Mouse (Mus musculus) large intestine, adult 2 months (tissue): ENCODE measurements around the gene Irf9. TPM values are rescaled to one million over a fixed set of nuclear protein-coding genes. Genes with fewer than 3 reads are reported as not detected.

Experiments
- DNase-seq: peaks from one replicate; pipeline ENCODE4 v3.0.0-alpha.2; 2012; ENCODE audit warnings: low read depth, low spot score
- WGBS: fragments of 180-500 bp; shearing (Covaris S2); methylation state at CpG from one replicate; pipeline ENCODE4 v1.1.7; 2018; 5-methylcytosine and 5-hydroxymethylcytosine counted together
- polyA plus RNA-seq: library from polyadenylated mRNA; depleted of rRNA; stranded (reverse); fragments of >200 nt; gene quantifications from 2 replicates; pipeline ENCODE4 v1.2.3, GENCODE M21; 2012

Gene Irf9
- polyA plus RNA-seq, 1 experiment = 38.5 TPM

DNA sequence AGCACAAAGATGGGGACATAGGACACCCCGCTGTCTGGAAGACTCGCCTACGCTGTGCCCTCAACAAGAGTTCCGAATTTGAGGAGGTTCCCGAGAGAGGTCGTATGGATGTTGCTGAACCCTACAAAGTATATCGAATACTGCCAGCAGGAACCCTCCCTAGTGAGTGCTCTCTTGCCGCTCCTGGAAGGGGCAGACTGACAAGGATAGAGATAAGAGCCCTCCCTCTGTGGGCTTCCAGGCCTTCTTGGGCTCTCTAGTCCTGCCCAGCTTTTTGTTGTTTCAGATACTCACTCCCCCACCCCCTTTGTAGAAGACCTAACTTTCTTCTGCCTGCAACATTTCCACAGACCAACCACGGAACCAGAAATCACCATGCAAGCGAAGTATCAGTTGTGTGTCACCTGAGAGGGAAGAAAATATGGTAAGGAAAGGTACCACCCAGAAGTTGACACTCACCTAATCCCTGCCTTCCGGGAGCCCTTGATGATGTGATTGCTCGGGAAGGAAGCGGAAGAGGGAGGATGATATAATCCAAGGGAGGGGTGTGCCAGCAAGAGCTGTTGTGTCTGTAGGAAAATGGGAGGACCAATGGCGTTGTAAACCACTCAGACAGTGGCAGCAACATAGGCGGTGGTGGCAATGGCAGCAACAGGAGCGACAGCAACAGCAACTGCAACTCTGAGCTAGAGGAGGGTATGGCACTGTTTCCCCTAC is 2.5 kb downstream of the Irf9 start:
- 86% methylated on average over 16 of the region's 16 CpGs for WGBS

DNA sequence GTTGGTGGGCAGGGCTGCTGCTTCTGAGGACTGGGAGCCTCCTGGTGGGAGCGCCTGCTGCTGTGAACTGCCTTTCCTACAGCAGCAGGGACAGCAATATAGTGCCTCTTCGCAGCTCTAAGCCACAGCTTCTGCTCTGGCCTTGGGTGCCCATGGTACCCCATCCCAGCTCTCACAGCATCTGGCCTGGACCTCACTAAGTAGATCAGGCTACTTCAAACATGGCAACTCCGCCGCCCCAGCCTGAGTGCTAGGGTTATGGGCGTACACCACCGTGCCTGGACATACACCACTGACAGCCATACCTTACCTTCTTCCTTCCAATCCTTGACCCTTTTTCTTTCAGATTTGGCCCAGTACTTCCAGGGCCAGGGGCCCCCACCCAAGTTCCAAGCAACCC is 5.0 kb downstream of the Irf9 start:
- 96% methylated on average over 6 of the region's 6 CpGs for WGBS
- DNase-seq = no peak

More for the DNA sequence above, 2.5 kb downstream of the Irf9 start:
- no peak for DNase-seq

- DNase-seq = no peak
- 42% methylated on average over 6 of the region's 6 CpGs for whole genome bisulfite sequencing
Measured at GRCm38 (mm10) chr14:55613346-55613745, 10.0 kb downstream of the Irf9 start.

DNA sequence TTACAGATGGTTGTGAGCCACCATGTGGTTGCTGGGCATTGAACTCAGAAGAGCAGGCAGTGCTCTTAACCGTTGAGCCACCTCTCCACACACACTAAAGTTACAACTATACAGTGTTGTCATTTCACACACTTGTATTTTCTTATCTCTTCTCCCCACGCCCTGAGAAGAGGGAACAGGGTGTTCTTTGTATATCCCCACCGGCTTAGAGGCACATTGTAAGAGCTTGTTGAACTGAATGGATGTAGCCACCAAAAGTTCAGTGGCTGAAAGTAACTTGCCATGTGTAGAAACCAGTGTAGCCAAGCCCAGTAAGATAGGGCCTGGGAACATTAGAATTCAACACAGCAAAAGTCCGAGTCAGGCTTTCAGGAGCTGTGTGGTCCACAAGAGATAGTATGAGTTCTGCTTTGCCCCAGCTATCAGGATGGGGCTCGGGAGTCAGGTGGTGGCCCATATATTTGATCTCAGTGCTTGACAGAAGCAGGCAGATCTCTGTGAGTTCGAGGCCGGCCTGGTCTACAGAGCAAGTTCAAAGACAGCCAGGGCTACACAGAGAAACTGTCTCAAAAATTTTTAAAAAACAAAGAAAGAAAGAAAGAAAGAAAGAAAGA is 11.3 kb downstream of the Irf9 start:
- no peak for DNase-seq
- 73% methylated on average over 7 of the region's 7 CpGs for WGBS

DNA sequence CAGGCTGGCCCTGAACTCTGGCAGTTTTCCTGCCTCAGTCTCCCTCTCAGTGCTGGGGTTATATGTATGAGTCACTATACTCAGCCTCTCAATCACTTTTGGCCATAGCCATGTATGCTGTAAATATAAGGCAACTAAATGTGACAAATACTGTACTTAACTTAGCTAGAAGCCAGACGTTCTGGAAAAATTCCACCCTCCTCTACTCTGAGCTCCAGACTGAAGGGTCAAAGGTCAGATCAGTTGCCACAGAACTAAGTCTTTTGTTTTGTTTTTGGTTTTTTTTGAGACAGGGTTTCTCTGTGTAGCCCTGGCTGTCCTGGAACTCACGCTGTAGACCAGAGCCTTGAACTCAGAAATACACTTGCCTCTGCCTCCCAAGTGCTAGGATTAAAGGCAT is 12.5 kb downstream of the Irf9 start:
- WGBS = 50% methylated on average over 2 of the region's 2 CpGs
- no peak for DNase-seq

DNA sequence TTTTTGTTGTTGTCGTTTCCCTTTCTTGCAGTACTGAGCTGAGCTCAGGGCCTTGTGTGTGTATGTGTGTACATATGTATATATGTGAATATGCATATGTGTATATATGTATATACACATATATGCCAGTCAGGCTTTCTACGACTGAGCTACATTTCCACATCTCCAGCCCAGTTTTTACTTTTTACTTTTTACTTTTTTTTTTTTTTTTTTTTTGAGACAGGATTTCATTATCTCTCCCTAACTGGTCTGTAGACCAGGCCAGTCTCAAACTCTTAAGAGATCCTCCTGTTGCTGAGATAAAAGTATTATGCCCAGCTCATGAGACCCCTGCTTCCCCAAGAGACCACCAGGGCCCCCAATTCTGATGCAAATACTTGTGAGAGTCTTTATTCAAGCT is 13.5 kb downstream of the Irf9 start:
- WGBS = 82% methylated on average over 2 of the region's 2 CpGs
- DNase-seq = no peak

- DNase-seq = peak; percentile 75
- WGBS = 18% methylated on average over 21 of the region's 21 CpGs
Measured at GRCm38 (mm10) chr14:55617822-55618221, 14.5 kb downstream of the Irf9 start, which contains the start of gene Rec8. Gene Rec8 (plus strand): TSS chr14:55618037.

- WGBS = 36% methylated on average over 22 of the region's 22 CpGs
Measured at GRCm38 (mm10) chr14:55618486-55619195, 15.3 kb downstream of the Irf9 start.

DNA sequence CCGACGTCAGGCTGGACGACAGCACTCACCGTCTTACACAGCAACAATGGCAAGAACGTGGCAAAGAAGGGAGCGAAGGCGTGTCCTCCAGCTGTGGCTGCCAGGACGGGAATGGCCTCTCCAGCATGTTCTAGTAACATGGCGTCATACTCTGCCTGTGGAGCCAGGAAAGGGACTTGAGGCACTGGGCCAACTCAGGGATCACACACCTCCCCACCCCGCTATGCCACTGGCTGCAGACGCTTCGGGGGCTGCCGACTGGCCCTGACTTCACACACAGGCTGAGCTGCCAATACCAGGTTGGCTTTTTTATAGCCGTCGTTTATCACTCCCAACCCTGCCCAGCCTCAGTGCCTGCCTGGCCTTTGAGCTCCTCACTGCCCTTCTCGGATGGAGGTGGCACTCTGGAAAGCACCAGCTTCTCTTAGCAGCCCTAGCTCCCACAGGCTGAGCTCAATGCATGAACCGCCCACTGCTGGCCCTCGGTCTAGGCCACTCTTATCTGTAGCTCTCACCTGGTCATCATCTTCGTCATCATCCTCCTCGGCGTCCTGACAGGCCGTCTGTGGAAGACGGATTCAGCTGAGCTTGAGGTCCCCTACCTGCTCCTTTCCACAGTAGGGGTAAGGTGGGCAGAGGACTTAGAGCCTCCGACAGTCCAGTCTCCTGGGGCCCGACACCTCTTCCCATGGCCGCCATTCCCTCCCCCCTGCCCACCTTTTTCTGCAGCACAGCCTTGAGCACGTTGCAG is 24.9 kb downstream of the Irf9 start:
- DNase-seq = no peak
- WGBS = 78% methylated on average over 27 of the region's 27 CpGs

More at GRCm38 (mm10) chr14:55618486-55619195, 15.3 kb downstream of the Irf9 start:
- DNase-seq = no peak

DNA sequence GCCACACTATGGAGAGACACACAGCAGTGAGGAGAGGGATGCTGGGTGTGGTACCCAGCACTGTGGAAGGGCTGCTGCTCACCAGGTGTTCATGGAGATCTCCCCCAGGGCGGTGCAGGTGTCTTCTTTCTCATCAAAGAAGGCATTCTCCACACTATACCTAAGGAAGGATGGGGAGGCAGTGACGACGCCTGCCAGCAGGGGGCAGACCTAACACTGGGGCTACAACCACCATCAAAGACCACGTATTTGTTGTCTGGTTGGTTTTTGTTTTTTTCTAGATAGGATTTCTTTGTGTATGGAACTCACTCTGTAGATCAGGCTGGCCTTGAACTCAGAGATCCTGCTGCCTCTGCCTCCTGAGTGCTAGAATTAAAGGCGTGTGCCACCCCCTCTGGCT is 25.9 kb downstream of the Irf9 start:
- 35% methylated on average over 5 of the region's 5 CpGs for WGBS
- no peak for DNase-seq

DNA sequence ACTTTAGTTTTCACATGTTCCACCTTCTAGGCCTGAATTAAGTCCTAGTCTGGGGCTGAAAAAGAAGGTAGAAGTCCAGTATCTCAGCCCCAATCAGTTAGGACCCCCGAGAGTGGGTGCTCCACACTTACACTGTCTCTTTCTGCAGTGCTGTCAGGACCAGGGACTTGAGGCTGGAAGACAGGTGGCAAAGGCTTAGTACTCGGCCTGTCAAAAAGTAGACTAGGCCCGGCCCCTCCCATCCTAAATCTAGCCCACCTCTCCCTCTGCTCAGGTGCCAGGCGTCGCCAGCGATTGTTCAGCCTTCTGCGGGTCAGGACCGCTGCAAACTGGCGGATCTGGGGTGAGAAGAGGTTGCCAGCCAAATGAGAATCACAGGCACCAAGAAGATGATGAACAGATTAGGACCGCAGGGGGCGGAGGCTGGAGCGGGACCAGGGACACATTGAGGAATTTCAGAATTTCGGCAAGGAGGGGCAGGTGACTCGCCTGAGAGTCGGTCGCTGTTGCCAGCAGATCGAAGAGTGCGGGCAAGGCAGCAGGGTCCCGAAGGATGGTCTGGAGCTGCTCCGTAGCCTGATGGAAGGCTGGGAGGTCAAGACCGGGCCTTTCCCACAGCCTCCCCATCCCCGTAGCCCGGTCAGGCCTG is 31.6 kb downstream of the Irf9 start:
- WGBS = 3% methylated on average over 23 of the region's 23 CpGs
- DNase-seq = no peak

DNA sequence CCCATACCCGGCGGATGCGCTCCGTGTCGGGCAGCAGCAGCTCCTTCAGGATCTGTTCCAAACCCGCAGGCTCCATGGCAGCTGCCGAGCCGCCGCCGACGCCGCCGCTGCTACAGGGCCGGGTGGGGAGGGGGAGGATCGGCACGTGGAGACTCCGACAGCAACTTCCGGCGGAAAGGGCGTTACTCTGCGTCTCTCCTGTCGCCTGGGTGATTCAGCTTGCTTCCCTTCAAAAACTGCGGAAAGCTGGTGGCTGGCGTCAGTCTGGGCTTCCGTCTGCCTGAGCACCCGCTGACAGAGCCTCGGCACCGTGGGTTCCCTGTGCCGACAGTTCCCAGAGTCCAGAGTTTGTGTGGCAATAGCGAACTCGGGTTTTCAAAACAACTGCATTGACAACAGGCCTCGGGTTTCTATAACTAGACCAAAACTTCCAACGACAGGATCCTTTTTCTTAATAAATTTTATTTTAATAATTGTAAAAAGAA is 32.2 kb downstream of the Irf9 start, which contains the start of gene Ipo4:
Ipo4 (minus strand) TSS at position 435 of the 485 bp plus-strand sequence.
- WGBS = under 1% methylated on average over 33 of the region's 33 CpGs
- no peak for DNase-seq

DNA sequence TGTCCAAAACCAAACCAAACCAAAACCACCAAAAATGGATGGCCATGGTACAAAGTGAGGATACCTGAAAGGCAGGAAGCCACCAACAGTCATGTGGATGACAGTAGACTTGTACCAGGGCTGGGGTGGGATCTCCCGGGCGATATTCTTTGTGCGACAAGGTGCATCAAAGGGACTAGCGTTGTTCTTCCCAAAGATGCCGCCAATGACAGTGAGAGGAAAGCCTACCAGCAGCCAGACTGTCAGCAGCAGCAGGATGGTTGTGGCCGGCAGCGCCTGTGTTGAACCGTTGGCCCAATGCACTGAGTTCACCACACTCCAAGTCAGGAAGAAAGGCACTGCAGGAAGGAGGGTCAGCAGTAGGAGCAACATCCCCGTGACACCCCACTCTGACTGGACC is 34.4 kb downstream of the Irf9 start, which contains the start of gene Gm49378:
Gm49378 (minus strand) TSS at position 101 of the 400 bp plus-strand sequence.
- WGBS = 95% methylated on average over 9 of the region's 9 CpGs
- DNase-seq = no peak

GRCm38 (mm10) chr14:55640816-55641215 is 37.4 kb downstream of the Irf9 start:
- DNase-seq = no peak
- WGBS = 96% methylated on average over 14 of the region's 14 CpGs

GRCm38 (mm10) chr14:55641291-55641690 is 37.9 kb downstream of the Irf9 start:
- WGBS = 92% methylated on average over 13 of the region's 13 CpGs
- no peak for DNase-seq

GRCm38 (mm10) chr14:55642679-55643059 is 39.3 kb downstream of the Irf9 start:
- WGBS = 13% methylated on average over 8 of the region's 8 CpGs
- no peak for DNase-seq

DNA sequence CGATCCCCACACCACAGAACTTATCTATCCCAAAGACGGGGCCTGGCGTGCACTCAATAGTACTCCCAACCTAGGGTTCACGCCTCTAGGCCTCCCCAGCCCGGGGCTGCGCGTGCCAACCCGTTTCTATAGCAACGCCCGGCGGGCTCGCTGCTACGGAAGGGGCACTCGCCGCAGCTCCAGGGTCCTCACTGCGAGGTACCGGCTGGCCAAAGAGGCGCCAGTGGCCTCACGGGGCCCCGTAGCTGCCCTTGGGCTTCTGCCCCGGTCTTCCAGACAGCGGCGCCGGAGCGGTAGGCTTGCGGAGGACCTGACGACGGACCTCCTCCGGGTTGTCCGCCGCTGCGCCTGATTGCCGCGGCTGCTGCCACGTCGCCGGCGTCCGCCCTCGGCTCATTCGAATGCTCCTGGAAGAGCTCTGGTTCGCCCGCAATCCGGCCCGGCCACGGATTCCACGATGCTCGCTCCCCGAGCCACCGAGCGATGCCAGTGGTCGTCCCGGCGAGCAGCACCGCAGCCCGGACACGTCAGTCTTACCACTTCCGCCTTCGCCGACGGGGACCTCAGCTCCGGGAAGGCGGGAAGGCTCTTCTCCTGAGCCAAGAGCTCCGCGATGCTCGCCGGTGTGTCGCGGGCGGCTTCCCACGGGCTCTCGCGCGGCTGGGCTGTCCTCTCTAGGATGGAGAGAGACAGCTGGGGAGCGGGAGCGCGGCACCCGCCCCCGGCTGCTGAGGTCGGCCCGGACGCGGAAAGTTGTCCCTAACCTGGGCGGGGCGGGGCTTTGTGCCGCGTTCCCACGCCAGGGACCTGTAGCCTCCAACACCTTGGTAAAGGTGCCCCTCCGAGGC is 39.9 kb downstream of the Irf9 start, which contains the start of gene Tm9sf1:
Tm9sf1 (minus strand) TSS at position 747 of the 848 bp plus-strand sequence.
- WGBS = under 1% methylated on average over 89 of the region's 89 CpGs
- no peak for DNase-seq

DNA sequence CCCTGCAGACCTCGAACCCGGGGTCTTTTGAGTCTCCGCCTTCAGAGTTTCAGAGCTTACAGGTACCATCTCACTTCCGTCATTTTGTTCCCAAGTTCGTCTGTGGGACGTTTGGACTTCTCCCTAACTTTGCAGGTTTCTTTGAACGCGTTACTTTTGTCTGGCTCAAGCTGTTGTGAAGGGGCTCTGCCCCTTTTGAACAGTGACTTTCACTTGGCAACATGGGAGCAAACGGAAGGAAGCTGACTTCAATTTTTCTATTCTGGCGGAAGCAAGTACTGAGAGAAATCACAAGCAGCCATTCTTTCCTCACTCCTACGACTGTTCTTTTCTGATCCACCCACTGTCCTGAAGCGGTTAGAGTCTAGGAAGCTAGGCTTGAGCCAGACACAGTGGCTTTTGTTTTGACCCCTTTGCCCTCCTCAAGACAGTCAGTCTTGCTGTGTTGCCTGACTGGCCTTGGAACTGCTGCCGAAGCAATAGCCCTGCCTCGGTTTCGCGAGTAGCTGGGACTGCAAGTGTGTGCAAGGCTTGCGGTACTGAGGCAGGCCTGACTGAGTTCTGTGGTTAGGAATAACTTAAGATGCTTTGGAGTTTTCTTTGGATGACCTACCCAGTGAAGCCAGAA is 41.0 kb downstream of the Irf9 start:
- 4% methylated on average over 17 of the region's 17 CpGs for WGBS
- no peak for DNase-seq
